Mouse (Mus musculus) gastrocnemius, postnatal 10 days (tissue): ENCODE measurements around the gene Capn9. TPM values are rescaled to one million over a fixed set of nuclear protein-coding genes. Genes with fewer than 3 reads are reported as not detected.

ENCODE experiments used
- DNase-seq: peaks from one replicate; pipeline ENCODE4 v3.0.0; 2021; ENCODE audit warnings: mixed read lengths
- total RNA-seq, 2 experiments: library from RNA; stranded (reverse); gene quantifications; 2 replicates each; pipeline ENCODE4 v1.2.3; 2021

Gene Capn9
- total RNA-seq, 2 experiments from 2014 or later, result not detected

- no peak for DNase-seq
These were observed 3.5 kb upstream of the Capn9 start for GRCm38 (mm10) chr8:124572430-124572775.

GRCm38 (mm10) chr8:124573552-124574340 is 2.2 kb upstream of the Capn9 start:
- peak; percentile 93 for DNase-seq

- DNase-seq, result no peak
These were observed 840 bp downstream of the Capn9 start for GRCm38 (mm10) chr8:124576751-124577150.

- no peak for DNase-seq
These were observed 10.0 kb downstream of the Capn9 start for GRCm38 (mm10) chr8:124585718-124586425.

- no peak for DNase-seq
These were observed 10.6 kb downstream of the Capn9 start for GRCm38 (mm10) chr8:124586556-124586955.

GRCm38 (mm10) chr8:124589393-124589792 is 13.5 kb downstream of the Capn9 start:
- no peak for DNase-seq

GRCm38 (mm10) chr8:124604066-124604465 is 28.2 kb downstream of the Capn9 start:
- DNase-seq, result no peak

GRCm38 (mm10) chr8:124608239-124608971 is 32.5 kb downstream of the Capn9 start:
- DNase-seq, result no peak

GRCm38 (mm10) chr8:124608972-124609353 is 33.1 kb downstream of the Capn9 start:
- peak; percentile 26 for DNase-seq

GRCm38 (mm10) chr8:124614325-124614724 is 38.4 kb downstream of the Capn9 start:
- no peak for DNase-seq

- DNase-seq, result peak; percentile 74
These were observed 41.5 kb downstream of the Capn9 start for GRCm38 (mm10) chr8:124617266-124617869.

- DNase-seq, result no peak
These were observed 42.3 kb downstream of the Capn9 start for GRCm38 (mm10) chr8:124618252-124618651.

- DNase-seq, result no peak
These were observed 45.3 kb downstream of the Capn9 start for GRCm38 (mm10) chr8:124621255-124621654.

GRCm38 (mm10) chr8:124626251-124626650 is 50.3 kb downstream of the Capn9 start:
- no peak for DNase-seq

GRCm38 (mm10) chr8:124630489-124630888 is 54.6 kb downstream of the Capn9 start:
- no peak for DNase-seq

GRCm38 (mm10) chr8:124630891-124631290 is 55.0 kb downstream of the Capn9 start:
- no peak for DNase-seq

- DNase-seq, result no peak
These were observed 56.1 kb downstream of the Capn9 start for GRCm38 (mm10) chr8:124631966-124632365.

- peak; percentile 48 for DNase-seq
These were observed 57.2 kb downstream of the Capn9 start for GRCm38 (mm10) chr8:124633001-124633703.

- no peak for DNase-seq
These were observed 58.7 kb downstream of the Capn9 start for GRCm38 (mm10) chr8:124634411-124635246.

- no peak for DNase-seq
These were observed 59.3 kb downstream of the Capn9 start for GRCm38 (mm10) chr8:124635247-124635502.

GRCm38 (mm10) chr8:124641599-124641998 is 65.7 kb downstream of the Capn9 start:
- DNase-seq, result no peak
